Mouse (Mus musculus): ENCODE measurements at regions not wholly inside any gene's neighbourhood (a gene's known extent, or its start where the extent isn't known, plus 50 kb on each side); places are given as distances from the start of the nearest gene placed in this dataset.

- Histone ChIP-seq H3K9ac (ENCODE audit: low read depth, low read length) (no peak overlapping the region), H3K27ac (ENCODE audit: low read length) (no peak overlapping the region), H3K4me1 (ENCODE audit: control insufficient read depth, low read depth, low read length) (peaks cover 20% of the 10 kb centered on the region), H3K36me3 (ENCODE audit: control insufficient read depth, insufficient read depth) (no peaks in the 10 kb centered on the region), H3K27me3 (ENCODE audit: control insufficient read depth, insufficient read depth, low read depth, low read length) (no peaks in the 10 kb centered on the region), H3K4me2 (ENCODE audit: low read depth, low read length) (no peak overlapping the region), H3K9me3 (replicated peaks; ENCODE audit: control insufficient read depth, low read length) (no peaks in the 10 kb centered on the region), H3K4me3 (ENCODE audit: low read depth, low read length) (no peak overlapping the region)
- WGBS (ENCODE audit: insufficient replicate concordance): 61% methylated on average over 5 of the region's 5 CpGs
- ATAC-seq (ENCODE audit: low read depth): peak; percentile 68
Observed at GRCm38 (mm10) chr2:167799629-167800387, 110.2 kb upstream of the Tmem189 start.

- no peak overlapping the region for H3K27ac ChIP-seq (ENCODE audit: low read length)
- WGBS (ENCODE audit: insufficient replicate concordance): 65% methylated on average over 9 of the region's 9 CpGs
- no peaks in the 10 kb centered on the region for H3K9me3 ChIP-seq (replicated peaks; ENCODE audit: control insufficient read depth, low read length)
- ATAC-seq (ENCODE audit: low read depth): no peak
- no peak overlapping the region for H3K4me3 ChIP-seq (ENCODE audit: low read depth, low read length)
- no peak overlapping the region for H3K4me2 ChIP-seq (ENCODE audit: low read depth, low read length)
- no peaks in the 10 kb centered on the region for H3K27me3 ChIP-seq (ENCODE audit: control insufficient read depth, insufficient read depth, low read depth, low read length)
- H3K4me1 ChIP-seq (ENCODE audit: control insufficient read depth, low read depth, low read length): peaks cover 16% of the 10 kb centered on the region
- no peak overlapping the region for H3K9ac ChIP-seq (ENCODE audit: low read depth, low read length)
- no peaks in the 10 kb centered on the region for H3K36me3 ChIP-seq (ENCODE audit: control insufficient read depth, insufficient read depth)
Observed at GRCm38 (mm10) chr2:167798969-167799513, 109.4 kb upstream of the Tmem189 start.

- H3K4me3 ChIP-seq (ENCODE audit: low read depth, low read length): no peak overlapping the region
- H3K4me2 ChIP-seq (ENCODE audit: low read depth, low read length): no peak overlapping the region
- no peaks in the 10 kb centered on the region for H3K27me3 ChIP-seq (ENCODE audit: control insufficient read depth, insufficient read depth, low read depth, low read length)
- no peak overlapping the region for H3K27ac ChIP-seq (ENCODE audit: low read length)
- H3K9ac ChIP-seq (ENCODE audit: low read depth, low read length): no peak overlapping the region
- no peaks in the 10 kb centered on the region for H3K9me3 ChIP-seq (replicated peaks; ENCODE audit: control insufficient read depth, low read length)
- ATAC-seq (ENCODE audit: low read depth): no peak
- WGBS (ENCODE audit: insufficient replicate concordance): 77% methylated on average over 11 of the region's 11 CpGs
- peaks cover 16% of the 10 kb centered on the region for H3K4me1 ChIP-seq (ENCODE audit: control insufficient read depth, low read depth, low read length)
- no peaks in the 10 kb centered on the region for H3K36me3 ChIP-seq (ENCODE audit: control insufficient read depth, insufficient read depth)
Observed at GRCm38 (mm10) chr2:167798076-167798782, 108.6 kb upstream of the Tmem189 start.

GRCm38 (mm10) chr2:167795491-167795890 lies 105.9 kb upstream of the Tmem189 start:
- H3K9me3 ChIP-seq (replicated peaks; ENCODE audit: control insufficient read depth, low read length): no peaks in the 10 kb centered on the region
- H3K27ac ChIP-seq (ENCODE audit: low read length): no peak overlapping the region
- 75% methylated on average over 7 of the region's 7 CpGs for WGBS (ENCODE audit: insufficient replicate concordance)
- H3K4me1 ChIP-seq (ENCODE audit: control insufficient read depth, low read depth, low read length): peaks cover 6% of the 10 kb centered on the region
- no peak for ATAC-seq (ENCODE audit: low read depth)
- H3K36me3 ChIP-seq (ENCODE audit: control insufficient read depth, insufficient read depth): no peaks in the 10 kb centered on the region
- H3K4me2 ChIP-seq (ENCODE audit: low read depth, low read length): no peak overlapping the region
- H3K4me3 ChIP-seq (ENCODE audit: low read depth, low read length): no peak overlapping the region
- no peak overlapping the region for H3K9ac ChIP-seq (ENCODE audit: low read depth, low read length)
- no peaks in the 10 kb centered on the region for H3K27me3 ChIP-seq (ENCODE audit: control insufficient read depth, insufficient read depth, low read depth, low read length)

GRCm38 (mm10) chr2:167793916-167794315 lies 104.3 kb upstream of the Tmem189 start:
- 64% methylated on average over 2 of the region's 2 CpGs for WGBS (ENCODE audit: insufficient replicate concordance)
- H3K4me2 ChIP-seq (ENCODE audit: low read depth, low read length): no peak overlapping the region
- H3K4me1 ChIP-seq (ENCODE audit: control insufficient read depth, low read depth, low read length): peaks cover 2% of the 10 kb centered on the region
- H3K9me3 ChIP-seq (replicated peaks; ENCODE audit: control insufficient read depth, low read length): no peaks in the 10 kb centered on the region
- H3K27me3 ChIP-seq (ENCODE audit: control insufficient read depth, insufficient read depth, low read depth, low read length): no peaks in the 10 kb centered on the region
- no peak overlapping the region for H3K27ac ChIP-seq (ENCODE audit: low read length)
- no peak overlapping the region for H3K9ac ChIP-seq (ENCODE audit: low read depth, low read length)
- no peak for ATAC-seq (ENCODE audit: low read depth)
- no peak overlapping the region for H3K4me3 ChIP-seq (ENCODE audit: low read depth, low read length)
- no peaks in the 10 kb centered on the region for H3K36me3 ChIP-seq (ENCODE audit: control insufficient read depth, insufficient read depth)

GRCm38 (mm10) chr2:167792753-167793152 lies 103.1 kb upstream of the Tmem189 start:
- Histone ChIP-seq H3K9me3 (replicated peaks; ENCODE audit: control insufficient read depth, low read length) (no peaks in the 10 kb centered on the region), H3K36me3 (ENCODE audit: control insufficient read depth, insufficient read depth) (no peaks in the 10 kb centered on the region), H3K27me3 (ENCODE audit: control insufficient read depth, insufficient read depth, low read depth, low read length) (no peaks in the 10 kb centered on the region), H3K27ac (ENCODE audit: low read length) (no peak overlapping the region), H3K4me2 (ENCODE audit: low read depth, low read length) (no peak overlapping the region), H3K4me1 (ENCODE audit: control insufficient read depth, low read depth, low read length) (no peaks in the 10 kb centered on the region), H3K4me3 (ENCODE audit: low read depth, low read length) (no peak overlapping the region), H3K9ac (ENCODE audit: low read depth, low read length) (no peak overlapping the region)
- 36% methylated on average over 3 of the region's 3 CpGs for WGBS (ENCODE audit: insufficient replicate concordance)
- ATAC-seq (ENCODE audit: low read depth): no peak

- no peaks in the 10 kb centered on the region for H3K9me3 ChIP-seq (replicated peaks; ENCODE audit: control insufficient read depth, low read length)
- no peak overlapping the region for H3K9ac ChIP-seq (ENCODE audit: low read depth, low read length)
- H3K4me3 ChIP-seq (ENCODE audit: low read depth, low read length): no peak overlapping the region
- no peak overlapping the region for H3K4me2 ChIP-seq (ENCODE audit: low read depth, low read length)
- ATAC-seq (ENCODE audit: low read depth): no peak
- H3K4me1 ChIP-seq (ENCODE audit: control insufficient read depth, low read depth, low read length): no peaks in the 10 kb centered on the region
- WGBS (ENCODE audit: insufficient replicate concordance): 43% methylated on average over 3 of the region's 3 CpGs
- no peaks in the 10 kb centered on the region for H3K36me3 ChIP-seq (ENCODE audit: control insufficient read depth, insufficient read depth)
- no peaks in the 10 kb centered on the region for H3K27me3 ChIP-seq (ENCODE audit: control insufficient read depth, insufficient read depth, low read depth, low read length)
- no peak overlapping the region for H3K27ac ChIP-seq (ENCODE audit: low read length)
Observed at GRCm38 (mm10) chr2:167792330-167792729, 102.7 kb upstream of the Tmem189 start.

- H3K4me2 ChIP-seq (ENCODE audit: low read depth, low read length): no peak overlapping the region
- no peaks in the 10 kb centered on the region for H3K27me3 ChIP-seq (ENCODE audit: control insufficient read depth, insufficient read depth, low read depth, low read length)
- no peak overlapping the region for H3K4me3 ChIP-seq (ENCODE audit: low read depth, low read length)
- H3K9ac ChIP-seq (ENCODE audit: low read depth, low read length): no peak overlapping the region
- no peaks in the 10 kb centered on the region for H3K9me3 ChIP-seq (replicated peaks; ENCODE audit: control insufficient read depth, low read length)
- no peaks in the 10 kb centered on the region for H3K4me1 ChIP-seq (ENCODE audit: control insufficient read depth, low read depth, low read length)
- ATAC-seq (ENCODE audit: low read depth): no peak
- 69% methylated on average over 11 of the region's 11 CpGs for WGBS (ENCODE audit: insufficient replicate concordance)
- H3K27ac ChIP-seq (ENCODE audit: low read length): no peak overlapping the region
- no peaks in the 10 kb centered on the region for H3K36me3 ChIP-seq (ENCODE audit: control insufficient read depth, insufficient read depth)
Observed at GRCm38 (mm10) chr2:167789471-167789923, 99.9 kb upstream of the Tmem189 start.

GRCm38 (mm10) chr2:167786951-167787350 lies 97.3 kb upstream of the Tmem189 start:
- no peaks in the 10 kb centered on the region for H3K9me3 ChIP-seq (replicated peaks; ENCODE audit: control insufficient read depth, low read length)
- no peak overlapping the region for H3K9ac ChIP-seq (ENCODE audit: low read depth, low read length)
- no peak overlapping the region for H3K4me2 ChIP-seq (ENCODE audit: low read depth, low read length)
- H3K4me1 ChIP-seq (ENCODE audit: control insufficient read depth, low read depth, low read length): peaks cover 6% of the 10 kb centered on the region
- H3K27ac ChIP-seq (ENCODE audit: low read length): no peak overlapping the region
- no peak for ATAC-seq (ENCODE audit: low read depth)
- H3K27me3 ChIP-seq (ENCODE audit: control insufficient read depth, insufficient read depth, low read depth, low read length): no peaks in the 10 kb centered on the region
- WGBS (ENCODE audit: insufficient replicate concordance): 75% methylated on average over 5 of the region's 5 CpGs
- no peaks in the 10 kb centered on the region for H3K36me3 ChIP-seq (ENCODE audit: control insufficient read depth, insufficient read depth)
- H3K4me3 ChIP-seq (ENCODE audit: low read depth, low read length): no peak overlapping the region

Measured in liver, embryonic 16.5 days (tissue).